Mouse (Mus musculus) midbrain, embryonic 13.5 days (tissue): ENCODE measurements at regions not wholly inside any gene's neighbourhood (a gene's known extent, or its start where the extent isn't known, plus 50 kb on each side); places are given as distances from the start of the nearest gene placed in this dataset.

ENCODE experiments used
- ATAC-seq: fragments of 200-750 bp; cut with Nextera tagmentation; 2 replicates; pipeline ENCODE4 v1.8.0; 2017; ENCODE audit warnings: mild to moderate bottlenecking, moderate TSS enrichment, moderate library complexity
- H3K27ac ChIP-seq: fragments of 300-500 bp; sonication (generic); 2 replicates; pipeline ENCODE4 v1.5.1; 2015; ENCODE audit warnings: inconsistent platforms, mild to moderate bottlenecking, moderate library complexity
- H3K27me3 ChIP-seq: fragments of 300-500 bp; sonication (generic); 2 replicates; pipeline ENCODE4 v1.6.1; 2015; ENCODE audit warnings: mild to moderate bottlenecking, inconsistent platforms
- H3K36me3 ChIP-seq: fragments of 300-500 bp; sonication (generic); 2 replicates; pipeline ENCODE4 v1.6.1; 2015; ENCODE audit warnings: mild to moderate bottlenecking, inconsistent platforms
- H3K4me1 ChIP-seq: fragments of 300-500 bp; sonication (generic); replicated peaks from 2 replicates; pipeline ENCODE4 v1.6.1; 2015; ENCODE audit warnings: inconsistent platforms
- H3K4me2 ChIP-seq: fragments of 300-500 bp; sonication (generic); replicated peaks from 2 replicates; pipeline ENCODE4 v1.6.1; 2015; ENCODE audit warnings: moderate library complexity, mild to moderate bottlenecking, inconsistent platforms
- H3K4me3 ChIP-seq: fragments of 300-500 bp; sonication (generic); replicated peaks from 2 replicates; pipeline ENCODE4 v1.5.1; 2015; ENCODE audit warnings: mild to moderate bottlenecking, inconsistent platforms
- H3K9ac ChIP-seq: fragments of 300-500 bp; sonication (generic); replicated peaks from 2 replicates; pipeline ENCODE4 v1.6.1; 2015; ENCODE audit warnings: mild to moderate bottlenecking, inconsistent platforms
- H3K9me3 ChIP-seq: fragments of 300-500 bp; sonication (generic); 2 replicates; pipeline ENCODE4 v1.6.1; 2016; ENCODE audit warnings: mild to moderate bottlenecking, inconsistent platforms
- WGBS: fragments of 180-500 bp; shearing (Covaris S2); methylation state at CpG from one replicate; pipeline ENCODE4 v1.1.7; 2015; 5-methylcytosine and 5-hydroxymethylcytosine counted together

DNA sequence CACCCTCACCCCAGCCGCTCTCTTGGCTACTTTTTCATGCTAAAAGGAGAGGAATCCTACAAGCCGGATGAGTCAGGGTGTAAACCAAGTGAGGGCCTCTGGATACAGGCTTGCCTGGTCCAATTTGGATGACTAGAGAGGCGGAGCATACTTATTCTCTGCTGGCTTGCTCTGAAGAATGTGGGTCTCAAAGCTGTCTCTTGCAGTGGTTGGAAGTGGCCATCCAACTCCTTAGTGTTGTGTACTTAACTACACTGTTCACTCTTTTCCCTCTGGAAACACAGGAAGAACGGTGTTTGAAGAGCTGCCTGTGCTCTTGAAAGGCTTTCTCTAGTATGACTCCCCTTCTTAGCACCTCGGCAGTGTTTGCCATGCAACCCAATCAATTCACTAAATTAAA lies 208.7 kb upstream of the Jade1 start:
- ATAC-seq: no peak
- Histone ChIP-seq H3K27ac (no peak overlapping the region), H3K9ac (no peak overlapping the region), H3K4me2 (no peak overlapping the region), H3K9me3 (no peaks in the 10 kb centered on the region), H3K27me3 (no peaks in the 10 kb centered on the region), H3K36me3 (no peaks in the 10 kb centered on the region), H3K4me3 (no peak overlapping the region), H3K4me1 (no peaks in the 10 kb centered on the region)
- 59% methylated on average over 5 of the region's 5 CpGs for WGBS

DNA sequence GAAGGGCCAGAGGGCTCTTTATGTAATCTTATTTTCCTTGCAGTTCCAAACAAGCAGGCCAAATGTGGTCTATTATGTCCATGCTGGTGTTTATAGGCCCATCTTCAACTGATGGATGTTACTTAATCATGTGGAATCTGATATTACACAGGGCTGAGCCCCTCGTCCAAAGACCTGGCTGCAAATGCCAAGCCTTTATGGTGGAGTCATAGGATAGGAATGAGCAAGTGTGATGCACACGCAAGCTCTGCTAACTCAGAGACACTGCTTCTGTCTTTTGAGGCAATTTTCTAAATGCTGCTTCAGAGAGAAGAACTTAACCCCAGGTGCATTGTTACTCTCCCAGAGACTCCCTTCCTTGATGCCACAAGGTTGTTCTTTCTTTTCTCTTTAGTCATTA lies 212.1 kb upstream of the Jade1 start:
- no peaks in the 10 kb centered on the region for H3K36me3 ChIP-seq
- H3K9me3 ChIP-seq: no peaks in the 10 kb centered on the region
- WGBS: 82% methylated on average over 2 of the region's 2 CpGs
- no peaks in the 10 kb centered on the region for H3K4me1 ChIP-seq
- H3K27me3 ChIP-seq: no peaks in the 10 kb centered on the region
- no peak overlapping the region for H3K4me3 ChIP-seq
- H3K4me2 ChIP-seq: no peak overlapping the region
- no peak overlapping the region for H3K27ac ChIP-seq
- H3K9ac ChIP-seq: no peak overlapping the region
- ATAC-seq: no peak

DNA sequence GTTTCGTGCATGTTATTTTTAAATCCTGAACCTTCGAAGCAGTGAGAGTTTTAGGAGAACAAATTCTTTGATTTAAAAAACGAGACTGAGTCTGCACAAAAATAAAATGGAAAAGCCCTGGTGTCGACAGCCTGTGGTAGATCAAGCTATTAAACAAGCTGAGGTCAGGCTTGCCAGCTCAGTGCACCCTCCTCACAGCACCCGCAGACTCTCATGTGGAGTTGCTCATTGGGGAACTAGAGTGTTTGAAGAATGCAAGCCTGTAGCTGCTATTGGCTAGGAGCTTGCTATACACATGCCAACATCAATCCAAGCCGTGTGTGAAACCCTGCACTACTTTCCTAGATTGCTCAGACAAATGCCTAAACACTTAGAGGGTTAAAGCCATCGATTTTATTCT lies 223.1 kb upstream of the Jade1 start:
- WGBS: 70% methylated on average over 7 of the region's 7 CpGs
- no peak for ATAC-seq
- Histone ChIP-seq H3K4me3 (no peak overlapping the region), H3K27ac (no peak overlapping the region), H3K9ac (no peak overlapping the region), H3K9me3 (peaks cover 5% of the 10 kb centered on the region; the same call in 1 of the 2 replicates), H3K4me1 (no peaks in the 10 kb centered on the region), H3K36me3 (no peaks in the 10 kb centered on the region), H3K27me3 (no peaks in the 10 kb centered on the region), H3K4me2 (no peak overlapping the region)

DNA sequence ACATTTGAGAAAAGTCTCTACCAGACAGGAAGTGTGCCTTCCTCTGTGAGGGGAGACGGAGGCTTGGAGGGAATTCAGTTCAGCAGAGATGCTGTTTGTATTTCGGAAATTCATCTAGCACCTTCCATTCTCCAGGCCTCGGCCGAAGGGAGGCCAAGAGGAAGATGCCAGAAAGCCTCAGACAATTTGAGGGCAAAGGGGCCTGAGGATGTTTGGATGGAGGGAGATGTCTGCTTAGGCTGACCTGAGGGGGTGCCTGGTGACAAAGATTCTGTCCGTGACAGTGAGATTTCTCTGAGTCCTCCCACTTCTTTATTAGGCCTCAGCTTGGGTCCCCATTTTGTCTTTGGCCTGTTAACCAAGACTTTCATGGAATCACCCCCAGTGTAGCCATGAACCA lies 225.2 kb upstream of the Jade1 start:
- 94% methylated on average over 5 of the region's 5 CpGs for WGBS
- Histone ChIP-seq H3K27ac (no peak overlapping the region), H3K27me3 (no peaks in the 10 kb centered on the region), H3K4me3 (no peak overlapping the region), H3K4me1 (no peaks in the 10 kb centered on the region), H3K9me3 (peaks cover 5% of the 10 kb centered on the region; the same call in 1 of the 2 replicates), H3K4me2 (no peak overlapping the region), H3K9ac (no peak overlapping the region), H3K36me3 (no peaks in the 10 kb centered on the region)
- ATAC-seq: no peak

DNA sequence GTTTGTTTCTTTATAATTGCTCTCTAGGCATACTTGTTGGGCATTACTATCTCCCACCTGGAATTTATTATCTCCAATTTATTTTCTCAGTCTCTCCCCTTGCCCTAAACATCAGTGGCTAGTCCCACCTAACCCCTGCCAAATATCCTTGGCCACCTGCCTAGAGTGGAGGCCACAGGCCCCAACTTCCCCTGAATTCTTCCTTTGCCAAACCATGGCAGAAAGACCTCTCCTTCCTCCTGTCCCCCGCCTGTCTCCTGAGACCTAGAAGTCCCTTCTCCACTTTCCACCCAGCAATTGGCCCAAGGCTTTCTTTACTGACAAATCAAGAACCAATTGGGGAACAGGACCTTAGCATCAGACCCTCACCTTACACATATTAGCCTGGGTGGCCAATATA lies 226.7 kb upstream of the Jade1 start:
- WGBS: 79% methylated on average over 1 of the region's 1 CpGs
- Histone ChIP-seq H3K9ac (no peak overlapping the region), H3K4me1 (no peaks in the 10 kb centered on the region), H3K4me2 (no peak overlapping the region), H3K4me3 (no peak overlapping the region), H3K27me3 (no peaks in the 10 kb centered on the region), H3K36me3 (no peaks in the 10 kb centered on the region), H3K27ac (no peak overlapping the region), H3K9me3 (peaks cover under 1% of the 10 kb centered on the region; the same call in 1 of the 2 replicates)
- no peak for ATAC-seq

DNA sequence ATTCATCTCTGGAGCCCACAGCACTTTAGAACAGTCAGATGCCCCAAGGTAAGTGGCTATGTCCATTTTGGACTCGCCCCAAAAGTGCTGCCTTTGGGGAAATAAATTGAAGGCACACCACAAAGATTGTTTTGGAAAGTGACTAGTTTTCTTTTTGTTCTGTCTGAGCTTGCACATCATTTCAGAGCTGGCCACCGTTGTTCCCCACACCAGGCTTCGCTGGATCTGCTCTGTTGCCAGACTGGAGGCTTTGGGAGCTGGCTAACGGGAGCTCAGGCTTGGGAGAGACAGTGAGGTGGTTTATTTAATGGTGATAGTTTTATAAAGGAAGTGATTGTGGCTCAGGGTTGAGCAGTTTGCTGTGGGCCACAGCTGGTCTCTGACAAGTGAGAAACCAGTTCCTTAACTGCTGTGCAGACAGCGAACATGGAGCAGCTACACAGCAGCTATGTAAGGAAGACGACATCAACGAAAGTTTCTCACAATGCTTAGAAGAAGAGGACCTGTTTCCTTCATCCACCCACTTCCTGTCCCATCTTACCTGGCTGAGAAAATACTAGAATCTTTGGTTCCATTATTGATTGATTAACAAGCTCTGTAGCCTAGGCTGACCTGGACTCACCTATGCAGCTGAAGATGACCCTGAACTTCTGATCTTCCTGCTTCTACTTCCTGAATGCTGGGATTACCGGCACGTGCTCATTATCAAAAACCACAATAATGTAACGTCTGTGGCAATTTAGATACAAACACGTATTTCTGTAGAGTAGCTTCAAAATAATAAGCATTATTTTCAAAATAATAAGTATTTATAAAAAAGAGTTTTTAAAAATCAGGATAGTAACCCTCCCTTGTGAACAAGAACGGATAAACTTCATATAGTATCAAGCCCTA lies 229.1 kb upstream of the Jade1 start:
- Histone ChIP-seq H3K4me2 (no peak overlapping the region), H3K9me3 (no peaks in the 10 kb centered on the region), H3K4me1 (no peaks in the 10 kb centered on the region), H3K9ac (no peak overlapping the region), H3K36me3 (no peaks in the 10 kb centered on the region), H3K27ac (no peak overlapping the region), H3K27me3 (no peaks in the 10 kb centered on the region), H3K4me3 (no peak overlapping the region)
- 89% methylated on average over 12 of the region's 12 CpGs for WGBS
- no peak for ATAC-seq

DNA sequence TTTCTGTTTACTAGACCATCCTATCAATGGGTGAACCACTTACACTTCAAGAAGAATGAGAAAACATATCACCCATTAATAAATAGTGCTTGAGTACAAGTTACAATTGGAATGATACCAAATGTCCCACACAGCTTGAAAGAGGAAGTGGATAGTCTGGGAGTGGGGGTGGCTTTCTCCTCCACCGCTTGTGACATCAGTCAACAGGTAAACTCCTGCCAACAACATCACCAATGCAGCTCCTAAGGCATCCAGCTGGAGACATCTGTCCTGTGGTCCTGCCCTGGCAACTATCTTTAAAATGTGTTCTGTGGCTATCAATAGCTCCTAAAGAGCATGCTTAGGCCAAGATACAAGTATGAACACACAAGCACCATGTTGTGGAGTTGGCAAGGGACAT lies 233.7 kb upstream of the Jade1 start:
- no peaks in the 10 kb centered on the region for H3K4me1 ChIP-seq
- no peak overlapping the region for H3K4me2 ChIP-seq
- H3K27ac ChIP-seq: no peak overlapping the region
- no peak overlapping the region for H3K4me3 ChIP-seq
- no peaks in the 10 kb centered on the region for H3K9me3 ChIP-seq
- WGBS: 95% methylated on average over 1 of the region's 1 CpGs
- H3K36me3 ChIP-seq: no peaks in the 10 kb centered on the region
- ATAC-seq: no peak
- H3K9ac ChIP-seq: no peak overlapping the region
- no peaks in the 10 kb centered on the region for H3K27me3 ChIP-seq

DNA sequence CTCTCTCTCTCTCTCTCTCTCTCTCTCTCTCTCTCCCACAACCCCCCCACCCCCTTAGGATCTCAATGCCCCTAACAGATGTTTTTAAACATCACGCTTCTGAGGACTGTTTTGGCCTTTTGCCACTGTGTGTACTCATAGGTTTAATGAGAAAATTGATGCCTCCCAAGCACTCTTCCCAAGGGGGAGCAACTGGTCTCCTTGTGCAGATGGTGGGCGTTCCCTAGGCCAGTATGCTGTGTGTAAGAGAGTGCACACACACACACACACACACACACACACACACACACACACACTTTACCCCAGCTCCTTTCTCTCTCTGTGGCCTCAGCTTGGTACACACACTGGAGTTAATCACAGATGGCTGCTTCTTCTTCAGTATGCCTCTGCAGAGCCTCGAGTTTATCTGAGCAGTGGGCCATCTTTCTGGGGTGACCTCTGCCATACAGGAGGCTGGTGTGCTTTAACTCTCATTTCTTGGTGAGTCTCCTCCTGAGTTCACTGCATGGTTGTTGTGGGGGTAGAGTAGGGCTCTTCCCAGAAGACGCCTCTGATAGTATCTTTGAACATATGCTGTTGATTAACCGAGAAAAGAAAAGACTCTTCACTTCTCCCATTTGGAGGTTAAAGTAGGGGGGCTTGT lies 236.2 kb upstream of the Jade1 start:
- no peaks in the 10 kb centered on the region for H3K9me3 ChIP-seq
- H3K4me2 ChIP-seq: no peak overlapping the region
- no peaks in the 10 kb centered on the region for H3K36me3 ChIP-seq
- no peaks in the 10 kb centered on the region for H3K4me1 ChIP-seq
- no peak overlapping the region for H3K4me3 ChIP-seq
- no peaks in the 10 kb centered on the region for H3K27me3 ChIP-seq
- no peak overlapping the region for H3K27ac ChIP-seq
- ATAC-seq: no peak
- 71% methylated on average over 5 of the region's 5 CpGs for WGBS
- H3K9ac ChIP-seq: no peak overlapping the region

DNA sequence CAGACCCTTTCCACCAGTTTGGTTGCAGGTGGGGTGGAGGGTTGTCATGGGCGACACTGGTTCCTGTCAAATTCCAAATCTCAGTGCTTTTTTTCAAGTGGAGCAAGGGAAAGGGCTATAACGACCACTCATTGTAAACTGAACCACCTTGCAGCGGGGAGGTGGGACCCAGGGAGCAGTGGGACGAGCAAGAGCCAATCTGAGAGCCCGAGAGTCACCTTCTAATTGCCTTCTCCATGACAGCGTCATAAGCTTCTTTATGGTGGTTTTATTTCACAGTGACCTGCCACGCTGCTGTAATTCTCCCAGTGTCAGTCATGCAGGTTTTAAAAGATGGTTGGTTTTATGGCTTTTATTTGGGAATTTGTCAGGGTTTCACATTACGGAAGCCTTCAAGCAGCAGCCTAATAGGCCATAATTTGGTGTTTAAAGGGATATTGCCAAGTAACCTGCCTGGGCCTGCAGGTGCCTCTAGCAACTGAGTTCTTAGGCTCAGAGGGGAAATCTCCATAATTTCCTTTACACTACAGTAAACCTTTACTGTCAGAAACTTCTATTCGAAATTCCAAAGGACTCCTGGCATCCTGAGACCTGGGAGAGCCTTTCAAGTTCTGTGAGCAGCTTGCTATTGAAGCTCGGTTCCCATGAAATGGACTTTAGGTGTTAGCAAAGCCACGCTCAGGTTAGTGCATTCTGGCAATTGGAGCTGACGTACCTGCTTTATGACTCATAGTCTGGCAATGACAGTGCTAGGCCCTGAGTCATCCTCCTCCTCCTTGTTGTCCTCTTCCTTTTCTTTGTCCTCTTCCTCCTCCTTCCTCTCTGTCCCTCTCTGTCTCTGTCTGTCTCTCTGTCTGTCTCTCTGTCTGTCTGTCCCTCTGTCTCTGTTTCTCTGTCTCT lies 235.6 kb upstream of the Pgrmc2 start:
- WGBS: 65% methylated on average over 12 of the region's 12 CpGs
- no peaks in the 10 kb centered on the region for H3K27me3 ChIP-seq
- no peak overlapping the region for H3K4me2 ChIP-seq
- H3K4me3 ChIP-seq: no peak overlapping the region
- H3K9ac ChIP-seq: no peak overlapping the region
- no peaks in the 10 kb centered on the region for H3K36me3 ChIP-seq
- no peaks in the 10 kb centered on the region for H3K4me1 ChIP-seq
- no peaks in the 10 kb centered on the region for H3K9me3 ChIP-seq
- H3K27ac ChIP-seq: no peak overlapping the region
- no peak for ATAC-seq

DNA sequence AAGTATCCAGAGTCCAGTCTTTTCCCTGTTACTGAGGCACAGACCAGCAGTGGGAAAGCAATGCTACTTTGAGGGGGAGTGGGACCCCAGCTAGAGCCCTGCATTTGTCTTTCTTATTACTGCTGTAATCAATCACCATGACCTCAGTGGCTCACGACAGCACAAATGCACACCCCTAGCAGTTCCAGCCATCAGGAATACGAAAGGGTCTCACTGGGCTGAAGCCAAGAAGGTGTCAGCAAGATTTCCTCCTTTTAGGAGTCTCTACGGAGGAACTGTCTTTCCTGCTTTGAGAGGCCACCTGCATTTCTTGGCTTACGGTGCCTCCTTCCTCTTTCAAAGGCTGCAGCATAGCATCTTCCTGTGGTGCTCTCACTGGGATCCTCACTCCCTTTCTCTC lies 234.3 kb upstream of the Pgrmc2 start:
- no peaks in the 10 kb centered on the region for H3K9me3 ChIP-seq
- no peaks in the 10 kb centered on the region for H3K4me1 ChIP-seq
- H3K4me3 ChIP-seq: no peak overlapping the region
- no peak overlapping the region for H3K9ac ChIP-seq
- ATAC-seq: no peak
- no peaks in the 10 kb centered on the region for H3K36me3 ChIP-seq
- H3K4me2 ChIP-seq: no peak overlapping the region
- 76% methylated on average over 4 of the region's 4 CpGs for WGBS
- H3K27ac ChIP-seq: no peak overlapping the region
- no peaks in the 10 kb centered on the region for H3K27me3 ChIP-seq

DNA sequence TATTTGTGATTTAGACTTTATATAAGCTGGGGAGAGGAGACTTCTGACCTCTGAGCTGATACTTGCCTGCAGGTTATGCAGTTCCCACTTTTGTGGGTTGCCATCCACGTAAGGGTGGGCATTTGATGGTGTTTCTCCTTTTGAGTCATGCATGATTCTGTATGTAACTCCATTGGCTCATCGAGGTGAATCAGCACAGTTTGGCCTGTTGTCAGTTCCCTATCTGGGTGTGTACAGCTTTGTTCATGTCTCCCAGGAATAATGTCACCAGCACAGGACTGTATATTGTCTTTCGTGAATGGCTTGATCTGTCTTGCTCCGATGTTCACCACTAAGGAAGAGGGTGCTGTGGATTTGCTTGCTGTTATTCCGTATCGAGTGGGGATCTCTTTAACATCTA lies 229.6 kb upstream of the Pgrmc2 start:
- Histone ChIP-seq H3K9ac (no peak overlapping the region), H3K4me1 (no peaks in the 10 kb centered on the region), H3K27ac (no peak overlapping the region), H3K36me3 (no peaks in the 10 kb centered on the region), H3K27me3 (no peaks in the 10 kb centered on the region), H3K9me3 (no peaks in the 10 kb centered on the region), H3K4me3 (no peak overlapping the region), H3K4me2 (no peak overlapping the region)
- ATAC-seq: no peak
- 94% methylated on average over 6 of the region's 6 CpGs for WGBS
